Mouse (Mus musculus) brain, adult 2 months (tissue): Measurements from ENCODE around the gene Gm21719.
"Not testable (repeated sequence)": the region's sequence is repeated elsewhere in the genome, so short reads cannot be mapped to it uniquely, and the experiment has no call there.

ENCODE experiments used
- DNase-seq: peaks from one replicate; pipeline ENCODE4 v3.0.0; 2011; ENCODE audit warnings: low read depth, low spot score

Gene Gm21719

GRCm38 (mm10) chrY:6682772-6683171, at the start of gene Gm21719:
Gm21719 (minus strand) TSS chrY:6682872.
- DNase-seq = not testable (repeated sequence)
